Mouse (Mus musculus) liver, postnatal 0 days (tissue): Measurements from ENCODE around the gene Prps1. TPM values are rescaled to one million over a fixed set of nuclear protein-coding genes. Genes with fewer than 3 reads are reported as not detected.
"Not testable (repeated sequence)": the region's sequence is repeated elsewhere in the genome, so short reads cannot be mapped to it uniquely, and the experiment has no call there.

Experiments
- ATAC-seq: fragments of 200-750 bp; cut with Nextera tagmentation; 2 replicates; pipeline ENCODE4 v1.8.0; 2017; ENCODE audit warnings: mild to moderate bottlenecking, moderate library complexity
- DNase-seq: peaks from one replicate; pipeline ENCODE4 v3.0.0-alpha.2; 2016
- H3K27ac ChIP-seq: fragments of 300-500 bp; sonication (generic); 2 replicates; pipeline ENCODE4 v1.5.1; 2014; ENCODE audit warnings: antibody characterized with exemption, moderate library complexity, mild to moderate bottlenecking, low read depth
- H3K27me3 ChIP-seq: fragments of 300-500 bp; sonication (generic); 2 replicates; pipeline ENCODE4 v1.6.1; 2014; ENCODE audit warnings: low read length, control low read depth, mixed read lengths; ENCODE audit not compliant: insufficient read depth
- H3K36me3 ChIP-seq: fragments of 300-500 bp; sonication (generic); replicated peaks from 2 replicates; pipeline ENCODE4 v1.6.1; 2014; ENCODE audit warnings: mild to moderate bottlenecking, control low read depth, low read length, moderate library complexity, mixed read lengths; ENCODE audit not compliant: insufficient read depth
- H3K4me1 ChIP-seq: fragments of 300-500 bp; sonication (generic); 2 replicates; pipeline ENCODE4 v1.6.1; 2014; ENCODE audit warnings: antibody characterized with exemption, mild to moderate bottlenecking, control low read depth; ENCODE audit not compliant: insufficient read depth
- H3K4me2 ChIP-seq: fragments of 300-500 bp; sonication (generic); 2 replicates; pipeline ENCODE4 v1.6.1; 2014; ENCODE audit warnings: low read depth, mild to moderate bottlenecking, low read length, moderate library complexity, mixed read lengths
- H3K4me3 ChIP-seq: fragments of 300-500 bp; sonication (generic); 2 replicates; pipeline ENCODE4 v1.5.1; 2014; ENCODE audit warnings: low read depth, low read length
- H3K9ac ChIP-seq: fragments of 300-500 bp; sonication (generic); replicated peaks from 2 replicates; pipeline ENCODE4 v1.6.1; 2014; ENCODE audit warnings: mild to moderate bottlenecking, moderate library complexity
- H3K9me3 ChIP-seq: fragments of 300-500 bp; sonication (generic); 2 replicates; pipeline ENCODE4 v1.6.1; 2016; ENCODE audit warnings: mild to moderate bottlenecking, control low read depth, low read length, mixed read lengths
- CTCF ChIP-seq: sonication (generic); IDR thresholded peaks from 2 replicates; pipeline ENCODE4 v1.5.1; 2016; ENCODE audit warnings: antibody characterized with exemption, low read depth
- EP300 ChIP-seq: IDR thresholded peaks from 2 replicates; pipeline ENCODE4 v1.6.1; 2016; ENCODE audit warnings: antibody characterized with exemption, low read depth, mild to moderate bottlenecking
- WGBS: fragments of 180-500 bp; shearing (Covaris S2); extraction: QIAGEN DNeasy Blood & Tissue Kit; methylation state at CpG from one replicate; pipeline ENCODE4 v1.1.7; 2014; ENCODE audit not compliant: insufficient replicate concordance; 5-methylcytosine and 5-hydroxymethylcytosine counted together
- polyA plus RNA-seq: library from polyadenylated mRNA; unstranded; fragments of >200 nt; fragmentation: Nextera tagmentation; extraction: Ambion mirVana; gene quantifications from 2 replicates; pipeline ENCODE4 v1.2.1, GENCODE M21; 2015

The Prps1 gene
- polyA plus RNA-seq, 1 experiment from 2014 or later: 20.2 TPM

- H3K27me3 ChIP-seq: 0 out of 2 replicates have a peak, but pooled peaks cover 5% of the 10 kb centered on the region
- peak; percentile 72 for ATAC-seq
- peaks cover 8% of the 10 kb centered on the region for H3K4me1 ChIP-seq
- no peaks in the 10 kb centered on the region for H3K9me3 ChIP-seq
- no peak overlapping the region for H3K4me2 ChIP-seq
- no peak overlapping the region for H3K27ac ChIP-seq
- H3K9ac ChIP-seq: no peak overlapping the region
- WGBS: 33% methylated on average over 10 of the region's 10 CpGs
- TF ChIP-seq CTCF: peak; percentile 78
- TF ChIP-seq EP300: no peak; the same call in 1 of the 2 replicates
- no peak overlapping the region for H3K4me3 ChIP-seq
- peak; percentile 38 for DNase-seq
- no peaks in the 10 kb centered on the region for H3K36me3 ChIP-seq
These were observed 35.6 kb downstream of the Prps1 start for GRCm38 (mm10) chrX:140491884-140492571.

- Histone ChIP-seq H3K27ac (0 out of 2 replicates have a peak overlapping the region, but pooled peaks have one; percentile 34), H3K36me3 (no peaks in the 10 kb centered on the region), H3K9me3 (no peaks in the 10 kb centered on the region), H3K4me2 (no peak overlapping the region), H3K4me1 (peaks cover 8% of the 10 kb centered on the region), H3K4me3 (no peak overlapping the region), H3K9ac (no peak overlapping the region), H3K27me3 (0 out of 2 replicates have a peak, but pooled peaks cover 5% of the 10 kb centered on the region)
- WGBS: 41% methylated on average over 7 of the region's 7 CpGs
- TF ChIP-seq CTCF (no peak), EP300 (peak; percentile 41; the same call in 1 of the 2 replicates)
- peak; percentile 58 for ATAC-seq
- DNase-seq: no peak
These were observed 37.2 kb downstream of the Prps1 start for GRCm38 (mm10) chrX:140493527-140494029.

GRCm38 (mm10) chrX:140494170-140494569 is 37.8 kb downstream of the Prps1 start:
- no peak for ATAC-seq

GRCm38 (mm10) chrX:140498431-140498830 is 42.0 kb downstream of the Prps1 start:
- not testable (repeated sequence) for ATAC-seq, H3K9ac ChIP-seq, H3K4me2 ChIP-seq, H3K27me3 ChIP-seq, H3K4me3 ChIP-seq, H3K36me3 ChIP-seq, DNase-seq, H3K9me3 ChIP-seq, H3K27ac ChIP-seq
- WGBS: 54% methylated on average over 4 of the region's 4 CpGs
- H3K4me1 ChIP-seq: peaks cover 13% of the 10 kb centered on the region

More at GRCm38 (mm10) chrX:140494170-140494569, 37.8 kb downstream of the Prps1 start:
- 0 out of 2 replicates have a peak, but pooled peaks cover 5% of the 10 kb centered on the region for H3K27me3 ChIP-seq
- H3K4me3 ChIP-seq: no peak overlapping the region
- no peak overlapping the region for H3K27ac ChIP-seq
- DNase-seq: no peak
- peaks cover 8% of the 10 kb centered on the region for H3K4me1 ChIP-seq
- H3K9ac ChIP-seq: no peak overlapping the region
- no peak overlapping the region for H3K4me2 ChIP-seq
- 54% methylated on average over 6 of the region's 6 CpGs for WGBS
- H3K9me3 ChIP-seq: no peaks in the 10 kb centered on the region
- TF ChIP-seq EP300 (no peak), CTCF (no peak)
- no peaks in the 10 kb centered on the region for H3K36me3 ChIP-seq

- Histone ChIP-seq H3K4me2 (no peak overlapping the region), H3K27me3 (no peaks in the 10 kb centered on the region), H3K4me1 (peaks cover 13% of the 10 kb centered on the region), H3K36me3 (no peaks in the 10 kb centered on the region), H3K4me3 (no peak overlapping the region), H3K9me3 (no peaks in the 10 kb centered on the region), H3K9ac (no peak overlapping the region), H3K27ac (no peak overlapping the region)
- WGBS: 59% methylated on average over 5 of the region's 5 CpGs
- DNase-seq: no peak
- TF ChIP-seq EP300 (no peak), CTCF (no peak)
- ATAC-seq: no peak
These were observed 43.9 kb downstream of the Prps1 start for GRCm38 (mm10) chrX:140500306-140500705.

GRCm38 (mm10) chrX:140501401-140502301 is 45.2 kb downstream of the Prps1 start:
- H3K27ac ChIP-seq: peak overlapping the region; percentile 69

More at GRCm38 (mm10) chrX:140501401-140502301, 45.2 kb downstream of the Prps1 start:
- DNase-seq: peak; percentile 30
- ATAC-seq: no peak
- Histone ChIP-seq H3K9me3 (no peaks in the 10 kb centered on the region), H3K27me3 (no peaks in the 10 kb centered on the region), H3K36me3 (no peaks in the 10 kb centered on the region), H3K4me2 (0 out of 2 replicates have a peak overlapping the region, but pooled peaks have one; percentile 18), H3K4me1 (peaks cover 21% of the 10 kb centered on the region), H3K9ac (no peak overlapping the region), H3K4me3 (no peak overlapping the region)
- TF ChIP-seq CTCF: no peak
- no peak for TF ChIP-seq EP300
- WGBS: 42% methylated on average over 9 of the region's 9 CpGs
